Mouse (Mus musculus): ENCODE results near the gene Vamp4. TPM values are rescaled to one million over a fixed set of nuclear protein-coding genes. Genes with fewer than 3 reads are reported as not detected.

Gene Vamp4
- 4.2 and 4.7 TPM in 2 replicates for polyA plus RNA-seq (2012; ENCODE audit: low replicate concordance)

DNA sequence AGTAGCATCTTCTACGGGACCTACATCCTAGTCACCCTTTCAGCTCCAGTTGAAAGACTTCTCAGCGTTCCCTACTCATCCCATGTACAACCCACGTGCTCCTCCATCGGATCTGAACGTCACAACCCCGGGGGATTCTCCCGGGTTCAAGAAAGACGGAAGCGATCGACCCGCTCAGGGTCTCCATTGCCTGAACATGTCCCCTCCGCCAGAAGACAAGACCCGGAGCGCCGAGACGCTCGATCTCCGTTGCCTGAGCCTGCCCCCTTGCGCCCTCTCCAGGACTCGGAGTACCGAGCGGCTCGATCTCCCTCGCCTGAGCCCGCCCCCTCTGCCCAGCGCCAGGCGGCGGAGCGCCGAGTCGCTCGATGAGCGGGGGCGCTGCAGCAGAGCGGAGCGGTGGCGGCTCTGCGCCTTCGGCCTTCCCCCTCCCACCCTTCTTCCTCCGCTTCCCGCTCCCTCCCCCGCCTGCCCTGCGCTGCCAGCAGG is at the start of gene Vamp4:
Vamp4 (plus strand) TSS at position 256 of the 489 bp plus-strand sequence.

DNA sequence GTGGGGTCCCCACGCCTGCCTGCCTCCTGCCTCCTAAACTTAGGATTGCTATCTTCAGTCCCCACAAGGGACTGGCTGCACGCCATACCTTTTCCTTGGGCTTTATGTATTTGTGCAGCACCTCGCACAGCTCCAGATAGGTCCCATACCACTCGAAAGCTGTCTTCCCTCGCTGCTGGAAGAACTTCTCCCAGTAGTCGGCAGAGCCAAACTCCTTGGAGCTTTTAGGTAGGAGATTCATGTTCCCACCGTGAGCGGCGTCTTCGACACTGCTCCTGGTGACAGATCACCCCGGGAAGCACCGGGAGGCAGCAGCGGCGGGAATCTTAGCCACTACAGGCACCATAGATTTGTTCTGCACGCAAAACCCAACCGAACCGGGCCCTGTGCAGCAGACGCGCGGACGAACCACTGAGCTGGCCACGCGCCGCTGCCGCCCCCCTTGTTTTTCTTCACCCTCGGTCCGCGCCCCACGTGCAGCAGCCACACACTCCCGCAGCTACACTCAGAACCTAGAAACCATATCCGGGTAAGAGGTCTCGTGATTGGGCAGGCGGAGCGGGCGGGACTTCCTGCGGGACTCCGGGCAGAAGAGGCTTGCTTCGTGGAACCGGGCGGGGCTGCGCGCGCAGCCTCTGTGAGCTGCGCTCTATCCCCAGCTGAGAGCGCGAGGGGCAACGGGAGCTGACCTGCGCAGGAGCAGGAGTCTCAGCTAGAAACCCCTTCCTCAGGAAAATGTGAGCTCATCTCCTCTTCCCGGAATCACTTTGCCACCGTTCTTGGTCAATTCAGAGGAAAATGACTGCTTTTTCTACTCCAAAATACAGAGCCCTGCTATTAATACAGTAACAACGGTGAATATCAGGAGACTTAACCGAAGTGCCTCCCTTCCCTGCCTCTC is 22.0 kb upstream of the Vamp4 start, which contains the start of gene Mettl13:
Mettl13 (minus strand) TSS at position 536 of the 901 bp plus-strand sequence.

GRCm38 (mm10) chr1:162639051-162639750 is 68.9 kb downstream of the Vamp4 start, which contains the start of gene Myoc:
Gene Myoc, plus strand, starts transcription at chr1:162639155.

Other genes with a start within 250 kb of the Vamp4 start
- 0.63 and 1.0 TPM in 2 replicates for gene Dnm3, start 92.5 kb upstream of the Vamp4 start, polyA plus RNA-seq (2012; ENCODE audit: low replicate concordance)
- gene Mettl13, start 22.0 kb upstream of the Vamp4 start, polyA plus RNA-seq (2012; ENCODE audit: low replicate concordance), result 5.0 and 7.7 TPM in 2 replicates
- not detected in 2 replicates for gene Myoc, start 68.6 kb downstream of the Vamp4 start, polyA plus RNA-seq (2012; ENCODE audit: low replicate concordance)
- not detected in 2 replicates for gene Myocos, start 87.7 kb downstream of the Vamp4 start, polyA plus RNA-seq (2012; ENCODE audit: low replicate concordance)
- gene Prrc2c, start 170.0 kb downstream of the Vamp4 start, polyA plus RNA-seq (2012; ENCODE audit: low replicate concordance), result 35.5 and 58.9 TPM in 2 replicates
- not detected in 2 replicates for gene Fmo4, start 243.5 kb downstream of the Vamp4 start, polyA plus RNA-seq (2012; ENCODE audit: low replicate concordance)